Mouse (Mus musculus): ENCODE measurements around the gene Tox2.
A peak's percentile ranks its signal among the peaks of the same experiment; 100 is the strongest.

Gene Tox2

DNA sequence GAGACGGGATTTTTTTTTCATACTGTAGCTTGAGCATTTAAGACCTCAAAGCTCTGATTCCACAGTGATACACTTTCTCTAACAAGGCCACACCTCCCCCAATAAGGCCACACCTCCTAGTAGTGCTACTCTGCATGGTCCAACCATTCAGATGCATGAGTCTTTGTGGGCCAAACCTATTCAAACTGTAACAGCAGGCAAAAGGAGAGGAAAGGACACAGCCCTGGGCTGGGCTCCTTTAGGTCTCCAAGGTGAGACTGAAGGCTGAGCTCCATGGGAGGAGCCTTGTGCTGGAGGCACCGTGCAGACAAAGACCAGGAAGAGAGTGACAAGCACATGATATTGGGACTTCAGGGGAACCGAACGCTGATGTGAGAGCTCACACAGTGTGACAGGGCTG, 114.4 kb downstream of the Tox2 start:
- no peak for DNase-seq (ENCODE audit: low spot score)

DNA sequence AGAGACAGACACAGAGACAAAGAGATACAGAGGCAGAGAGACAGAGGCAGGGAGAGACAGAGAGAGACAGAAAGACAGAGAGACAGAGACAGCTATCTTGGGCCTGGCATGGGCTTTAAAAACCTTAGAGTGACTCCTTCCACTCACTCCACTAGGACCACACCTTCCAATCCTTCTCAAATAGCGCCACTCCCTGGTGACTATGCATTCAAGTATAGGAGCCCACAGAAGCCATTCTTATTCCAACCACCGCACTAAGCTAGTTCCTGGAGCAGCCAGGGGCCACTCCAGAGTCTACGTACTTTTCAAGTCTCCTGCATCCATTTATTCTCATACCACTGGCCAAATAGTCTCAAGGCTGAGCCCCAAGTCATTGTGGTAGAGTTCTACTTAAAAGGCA, 115.9 kb downstream of the Tox2 start:
- DNase-seq (ENCODE audit: low spot score): peak; percentile 50

DNA sequence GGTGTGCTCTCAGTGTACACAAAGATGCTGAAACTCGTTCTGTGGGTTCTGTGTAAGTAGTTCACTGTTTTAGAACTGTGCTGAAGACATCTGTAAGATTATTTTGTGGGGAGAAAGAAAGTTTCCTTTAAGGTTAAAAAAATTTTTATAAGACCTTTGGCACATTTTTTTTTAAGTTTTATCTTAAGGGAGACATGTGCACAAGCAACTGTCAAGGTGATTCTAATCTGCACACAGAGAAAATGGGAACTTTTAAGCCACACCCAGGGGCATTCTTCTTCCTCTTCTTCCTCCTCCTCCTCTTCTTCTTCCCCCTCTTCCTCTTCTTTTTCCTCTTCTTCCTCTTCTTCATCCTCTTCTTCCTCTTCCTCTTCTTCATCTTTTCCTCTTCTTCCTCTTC, 120.2 kb downstream of the Tox2 start:
- DNase-seq (ENCODE audit: low spot score): no peak

DNA sequence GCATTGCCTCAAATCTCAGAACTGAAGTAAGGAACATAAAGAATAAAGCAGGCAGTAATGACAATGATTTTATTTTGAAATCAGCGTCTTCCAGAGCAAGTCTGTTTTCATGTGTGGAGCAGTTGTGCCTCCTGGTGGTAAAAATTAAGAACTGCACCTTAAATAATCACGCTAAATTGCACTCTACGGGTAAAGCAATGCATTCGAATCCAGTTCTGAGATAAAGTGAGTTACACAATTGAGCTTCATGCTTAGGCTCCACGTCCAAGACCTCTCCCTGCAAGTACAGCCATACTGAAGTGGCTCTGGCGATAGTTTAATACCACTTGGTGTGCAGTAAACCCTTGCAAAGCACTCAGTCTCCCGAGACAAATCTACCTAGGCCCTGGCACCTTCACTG, 127.8 kb downstream of the Tox2 start:
- peak; percentile 72 for DNase-seq (ENCODE audit: low spot score)

DNA sequence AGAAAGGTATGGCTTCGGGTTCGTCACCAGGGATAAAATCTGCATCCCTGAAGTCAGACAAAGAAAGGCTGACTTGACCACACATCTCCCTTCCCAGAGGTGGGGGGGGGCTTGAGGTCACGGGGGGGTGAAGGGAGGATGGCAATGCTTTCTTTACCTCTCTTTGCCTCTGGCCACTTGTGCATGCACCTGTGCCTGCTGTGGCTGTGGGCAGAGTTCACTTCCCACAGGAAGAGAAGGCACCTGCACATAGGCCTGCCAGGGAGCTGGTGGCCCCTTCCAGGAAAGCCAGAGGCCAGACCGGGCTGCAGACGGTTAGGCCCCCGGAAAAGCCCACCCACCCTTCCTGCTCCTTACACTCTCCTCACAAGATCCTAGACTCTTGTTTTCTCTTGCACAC, 128.5 kb downstream of the Tox2 start:
- no peak for DNase-seq (ENCODE audit: low spot score)

DNA sequence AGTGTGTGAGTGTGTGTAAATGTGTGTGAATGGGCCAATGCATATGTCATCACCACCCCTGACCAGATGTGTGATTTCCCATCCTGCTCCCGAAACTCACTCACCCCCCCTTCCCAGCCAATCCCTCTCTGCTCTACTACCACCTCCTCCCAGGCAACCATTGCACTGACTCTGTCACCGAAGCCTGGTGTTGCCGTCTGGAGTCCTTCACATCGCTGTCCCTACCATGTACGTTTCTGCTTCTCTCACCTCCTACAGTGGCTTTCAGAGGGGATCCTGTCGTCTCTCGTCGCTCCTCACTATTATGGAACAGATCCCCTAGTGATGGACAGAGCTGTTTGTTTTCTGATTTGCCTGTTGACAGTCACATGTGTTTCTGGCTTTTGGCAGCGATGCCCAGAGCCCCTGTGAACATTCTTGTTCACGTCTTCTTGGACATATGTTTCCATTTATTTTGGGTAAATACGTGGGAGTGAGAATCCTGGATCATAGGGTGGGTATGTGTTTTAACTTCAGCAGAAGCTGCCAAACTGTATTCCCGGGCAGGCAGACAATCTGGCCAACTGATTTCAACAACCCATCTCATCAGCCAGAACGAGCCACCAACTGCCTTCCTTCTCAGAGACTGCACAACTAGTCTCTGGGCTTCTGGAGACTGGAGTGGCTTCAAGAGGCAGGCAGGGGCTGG, 129.6 kb downstream of the Tox2 start:
- DNase-seq (ENCODE audit: low spot score): no peak

DNA sequence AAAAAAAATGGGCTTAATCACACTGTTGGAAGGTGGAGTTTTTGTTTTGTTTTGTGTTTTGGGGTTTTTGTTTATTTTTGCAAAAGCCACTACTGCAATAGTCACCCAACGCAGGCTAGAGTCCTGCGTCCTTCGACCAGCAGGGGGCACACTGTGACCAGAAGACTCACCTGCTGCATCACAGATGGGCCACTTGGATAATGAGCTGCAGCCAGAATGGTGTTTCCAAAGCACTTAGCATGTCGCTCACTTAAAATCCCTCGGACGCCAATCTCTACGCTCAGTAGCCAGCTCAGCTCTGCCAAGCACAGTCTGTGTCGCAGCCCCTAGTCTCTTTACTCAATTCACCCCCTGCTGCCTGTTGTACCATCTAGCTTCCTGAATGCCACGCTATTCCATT, 137.3 kb downstream of the Tox2 start:
- peak; percentile 67 for DNase-seq (ENCODE audit: low spot score)

DNA sequence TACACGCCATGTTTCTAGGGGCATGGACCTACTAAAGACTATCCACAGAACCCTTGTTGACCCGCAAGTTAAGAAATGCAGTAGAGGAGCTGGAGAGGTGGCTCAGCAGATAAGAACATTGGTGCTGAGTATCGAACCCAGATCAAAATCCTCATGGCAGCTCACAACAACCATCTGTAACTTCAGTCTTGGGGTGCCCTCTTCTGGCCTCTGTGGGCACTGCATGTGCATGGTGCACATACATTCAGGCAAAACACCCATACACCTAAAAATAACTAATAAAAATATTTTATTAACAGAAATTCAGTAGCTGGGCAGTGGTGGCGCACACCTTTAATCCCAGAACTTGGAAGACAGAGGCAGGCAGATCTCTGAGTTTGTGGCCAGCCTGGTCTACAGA, 140.7 kb downstream of the Tox2 start:
- DNase-seq (ENCODE audit: low spot score): no peak

DNA sequence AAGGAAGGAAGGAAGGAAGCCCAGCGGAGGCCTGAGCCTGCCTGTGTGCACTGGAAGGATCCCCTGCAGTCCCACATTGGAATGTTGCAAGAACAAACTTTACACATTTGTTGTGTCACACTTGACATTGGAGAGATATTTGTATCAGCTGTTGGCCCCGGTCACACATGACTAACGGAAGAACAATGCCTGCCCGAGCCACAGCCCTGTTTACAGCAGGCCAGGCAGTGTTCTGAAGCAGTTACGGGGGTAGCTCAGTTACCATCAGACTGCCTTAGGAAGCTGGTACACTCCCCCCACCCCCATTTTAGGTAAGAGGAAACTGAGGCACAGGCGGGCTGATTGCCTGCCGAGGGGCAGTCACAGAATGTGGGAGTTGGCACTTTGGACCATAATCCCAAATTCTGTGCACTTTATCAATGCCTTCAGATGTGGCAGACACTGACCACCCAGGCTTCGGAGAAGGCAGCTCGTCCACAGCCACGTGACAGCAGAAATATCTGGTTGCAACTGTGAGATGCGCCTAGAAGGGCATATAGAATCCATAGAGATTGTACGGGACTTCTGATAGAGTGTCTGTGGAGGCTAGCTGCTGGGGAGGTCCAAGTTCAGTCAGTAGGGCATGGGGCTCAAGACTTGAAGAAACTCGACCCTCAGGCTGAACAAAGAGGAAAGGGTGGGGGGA, 142.2 kb downstream of the Tox2 start:
- no peak for DNase-seq (ENCODE audit: low spot score)

DNA sequence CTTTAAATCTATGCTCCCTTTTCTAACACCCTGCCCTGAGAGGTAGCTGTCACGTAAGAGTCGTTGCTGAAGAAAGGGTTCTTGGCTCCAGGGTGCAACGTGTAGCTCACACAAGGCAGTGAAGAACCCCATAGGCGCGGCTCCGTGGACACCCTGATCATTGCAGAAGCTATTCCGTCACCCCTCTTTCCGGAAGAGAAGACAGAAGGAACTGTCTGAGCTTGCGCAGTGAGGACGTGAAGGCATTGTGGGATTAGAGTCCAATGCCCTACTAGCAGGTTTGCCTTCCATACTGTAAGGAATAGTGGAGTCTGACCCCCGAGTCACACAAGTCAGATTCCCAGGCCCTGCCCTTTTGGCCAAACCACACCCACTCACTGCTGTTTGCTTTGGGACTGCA, 143.6 kb downstream of the Tox2 start:
- DNase-seq (ENCODE audit: low spot score): peak; percentile 89

DNA sequence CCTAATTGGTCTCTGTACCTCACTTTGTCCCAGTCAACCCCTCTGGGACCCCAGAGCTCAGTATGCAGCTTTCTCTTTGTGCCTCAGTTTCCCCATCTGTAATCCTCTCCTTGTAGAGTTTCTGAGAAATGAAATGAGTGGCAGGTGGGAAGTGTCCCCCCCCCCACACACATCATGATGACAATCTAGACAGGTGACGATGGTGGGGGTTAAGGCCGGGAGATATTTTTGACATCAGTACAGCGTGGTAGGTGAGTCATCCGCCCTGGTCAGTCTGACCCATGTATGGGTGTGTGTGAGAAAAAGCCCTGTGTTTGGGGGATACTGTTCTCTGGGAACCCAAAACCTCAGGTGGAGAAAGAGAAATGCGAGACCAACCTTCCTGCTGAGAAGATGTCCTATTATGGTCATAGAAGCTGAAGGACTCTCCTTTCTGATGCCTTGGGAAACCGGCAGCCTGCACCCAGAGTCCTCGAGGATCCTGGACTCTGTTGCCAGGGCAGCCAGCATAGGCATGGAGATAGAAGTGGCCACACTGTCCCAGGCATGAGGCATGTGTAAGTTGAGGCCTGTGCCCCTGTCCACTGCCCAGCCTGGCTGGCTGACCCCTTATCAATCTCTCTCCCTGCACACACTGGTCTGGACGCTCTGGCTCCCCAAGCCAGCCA, 144.7 kb downstream of the Tox2 start:
- no peak for DNase-seq (ENCODE audit: low spot score)

DNA sequence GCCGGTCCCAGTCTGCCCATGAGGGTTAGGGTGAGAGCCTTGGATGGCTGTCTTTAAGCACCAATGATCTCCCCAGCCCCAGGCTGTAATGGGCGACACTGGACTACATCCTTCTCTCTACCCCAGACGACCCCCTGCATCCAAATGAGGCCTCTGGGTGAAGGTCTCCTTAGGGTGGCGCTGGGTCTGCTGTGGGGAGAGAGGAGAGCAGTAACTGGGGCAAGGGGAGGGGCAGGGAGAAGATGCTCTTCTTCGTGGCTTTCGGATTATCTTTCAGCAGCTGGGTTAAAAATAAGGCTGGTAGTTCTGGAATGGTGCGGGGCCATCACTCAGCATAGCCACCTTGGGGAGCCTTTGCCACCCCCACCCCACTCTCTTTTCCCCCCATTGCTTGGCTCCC, 145.8 kb downstream of the Tox2 start:
- no peak for DNase-seq (ENCODE audit: low spot score)

DNA sequence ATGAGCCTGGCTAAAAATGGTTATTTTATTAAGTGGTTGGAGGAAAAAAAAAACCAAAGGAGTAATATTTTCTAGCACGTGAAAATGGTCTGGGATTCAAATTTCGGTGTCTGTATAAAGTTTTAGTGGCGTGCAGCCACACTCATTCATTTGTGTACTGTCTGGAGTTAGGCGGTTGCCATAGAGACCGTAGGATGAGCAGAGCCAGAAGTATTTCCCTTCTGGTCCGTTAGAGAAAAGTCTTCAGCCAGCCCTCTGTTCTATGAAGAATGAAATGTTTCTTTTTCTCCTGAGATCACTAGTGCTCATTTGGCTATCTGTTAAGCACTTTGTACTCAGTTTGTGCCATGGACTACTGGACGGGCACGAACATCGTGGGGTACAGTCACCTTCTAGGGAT, 146.5 kb downstream of the Tox2 start:
- DNase-seq (ENCODE audit: low spot score): peak; percentile 36

DNA sequence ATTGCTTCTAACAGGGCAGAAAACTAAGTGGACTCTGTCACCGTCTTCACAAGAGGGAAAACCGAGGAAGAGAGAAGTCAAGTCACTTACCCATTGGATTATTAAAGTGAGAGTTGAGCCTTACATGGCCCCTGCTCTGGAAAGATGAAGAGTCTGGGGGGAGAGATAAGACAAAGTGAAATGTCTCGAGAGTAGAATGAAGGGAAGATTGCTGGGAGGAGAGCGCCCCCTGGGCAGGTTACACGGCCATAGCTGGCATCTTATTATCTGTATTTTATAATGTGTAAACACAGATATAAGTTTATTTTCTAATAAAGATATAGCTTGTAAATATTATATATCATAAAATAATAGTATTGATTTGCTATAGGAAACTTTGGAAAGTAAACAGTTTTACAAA, 147.5 kb downstream of the Tox2 start:
- no peak for DNase-seq (ENCODE audit: low spot score)

DNA sequence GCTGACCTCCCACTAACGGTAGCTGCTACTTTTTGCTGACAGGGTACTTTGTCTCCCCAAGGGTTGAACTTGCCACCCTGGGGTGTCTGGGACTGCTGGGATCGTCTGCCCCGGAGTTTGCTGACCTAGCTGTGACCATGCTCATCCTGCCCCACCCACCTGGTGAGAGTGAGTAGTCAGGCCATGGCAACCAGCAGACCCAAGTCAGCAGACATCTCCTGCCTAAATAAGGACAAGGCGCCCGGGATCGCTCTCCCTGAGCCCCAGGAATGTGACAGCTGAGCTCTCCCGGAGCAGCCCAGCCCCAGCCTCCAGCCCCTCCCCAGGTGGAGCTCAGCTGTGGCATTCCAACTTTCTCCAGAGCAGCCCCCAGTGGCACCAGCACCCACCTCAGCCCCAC, 150.8 kb downstream of the Tox2 start:
- DNase-seq (ENCODE audit: low spot score): no peak

DNA sequence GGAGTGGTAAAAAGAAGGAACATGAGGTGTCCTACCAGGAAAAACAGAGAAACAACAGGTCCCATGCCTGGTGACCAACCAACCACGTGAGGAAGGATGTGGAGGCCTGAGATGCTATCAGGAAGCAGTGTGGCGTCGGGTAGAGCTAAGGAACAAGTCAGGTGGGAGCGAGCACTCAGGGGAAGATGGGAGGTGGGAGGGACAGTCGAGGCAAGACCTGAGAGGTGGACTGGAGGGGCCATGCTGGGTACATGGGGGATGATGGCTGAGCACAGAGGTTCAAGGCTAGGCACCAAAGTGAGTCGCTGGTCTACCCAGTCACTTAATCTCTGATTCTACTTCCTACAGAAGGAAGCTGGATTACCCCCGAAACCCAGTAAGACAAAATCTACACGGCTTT, 152.7 kb downstream of the Tox2 start:
- no peak for DNase-seq (ENCODE audit: low spot score)

DNA sequence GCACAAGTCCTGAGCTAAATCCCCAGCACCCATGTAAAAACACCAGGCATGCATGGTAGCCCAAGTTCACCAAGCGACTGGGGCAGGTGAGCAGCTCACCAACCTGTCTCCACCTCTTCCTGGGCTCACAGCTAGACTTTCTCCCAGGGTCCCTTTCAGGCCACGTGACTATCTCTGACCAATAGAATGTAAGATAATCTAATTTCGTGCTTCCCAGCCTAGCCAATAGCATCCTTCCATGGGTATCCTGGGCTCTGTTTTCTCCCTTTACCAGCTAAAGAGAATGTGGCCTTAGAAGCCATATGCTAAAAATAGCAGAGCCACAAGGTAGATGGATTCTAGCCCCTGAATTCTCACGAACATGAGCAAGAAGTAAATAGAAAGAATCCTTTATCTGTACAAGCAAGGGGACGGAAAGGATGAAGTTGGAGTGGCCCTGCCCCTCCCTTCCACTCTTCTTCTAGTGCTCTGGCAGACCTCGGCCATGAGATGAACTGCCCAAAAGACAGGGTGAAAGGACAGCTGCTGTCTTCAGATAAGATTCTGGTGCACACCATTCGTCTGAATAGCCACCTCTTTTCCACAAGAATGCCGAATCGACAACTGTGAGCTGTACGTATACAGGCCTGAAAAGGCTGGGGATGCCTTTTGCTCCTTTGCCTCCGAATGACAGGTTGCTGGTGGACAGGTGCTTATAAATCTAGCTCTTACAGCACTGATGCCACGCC, 153.4 kb downstream of the Tox2 start:
- DNase-seq (ENCODE audit: low spot score): no peak

DNA sequence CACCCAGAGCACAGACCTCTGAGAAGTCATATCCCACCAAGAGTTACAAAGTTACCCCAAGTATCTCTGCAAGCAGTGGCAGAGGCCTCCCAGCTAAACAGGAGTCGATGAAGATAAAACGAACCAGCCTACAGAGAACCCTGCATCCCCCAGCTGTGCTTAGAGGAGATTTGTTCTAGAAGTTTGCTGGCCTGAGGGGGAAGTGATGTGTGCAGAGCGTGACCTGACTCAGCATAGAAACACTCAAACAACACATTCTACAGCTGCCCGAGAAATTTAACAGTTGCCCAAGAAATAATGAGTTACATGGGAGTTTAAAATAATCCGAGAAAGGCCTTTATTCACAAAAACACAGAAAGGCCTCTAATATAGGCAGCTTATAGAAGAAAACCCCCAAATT, 155.7 kb downstream of the Tox2 start:
- DNase-seq (ENCODE audit: low spot score): no peak

DNA sequence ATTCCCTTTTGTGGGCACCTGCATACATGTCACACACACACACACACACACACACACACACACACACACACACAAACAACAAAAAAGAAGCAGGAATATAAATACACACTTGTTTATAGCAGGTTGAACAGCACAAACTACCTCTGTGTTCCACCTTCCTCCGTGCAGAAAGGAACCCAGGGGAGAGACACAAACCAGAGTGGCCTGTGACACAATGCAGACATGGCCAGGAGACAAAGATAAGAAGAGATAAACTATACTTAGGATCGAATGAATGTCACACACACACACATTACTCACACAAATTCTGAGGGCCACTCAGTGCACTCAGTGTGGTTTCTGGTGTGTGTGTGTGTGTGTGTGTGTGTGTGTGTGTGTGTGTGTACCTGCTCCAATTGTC, 156.3 kb downstream of the Tox2 start:
- DNase-seq (ENCODE audit: low spot score): peak; percentile 28

DNA sequence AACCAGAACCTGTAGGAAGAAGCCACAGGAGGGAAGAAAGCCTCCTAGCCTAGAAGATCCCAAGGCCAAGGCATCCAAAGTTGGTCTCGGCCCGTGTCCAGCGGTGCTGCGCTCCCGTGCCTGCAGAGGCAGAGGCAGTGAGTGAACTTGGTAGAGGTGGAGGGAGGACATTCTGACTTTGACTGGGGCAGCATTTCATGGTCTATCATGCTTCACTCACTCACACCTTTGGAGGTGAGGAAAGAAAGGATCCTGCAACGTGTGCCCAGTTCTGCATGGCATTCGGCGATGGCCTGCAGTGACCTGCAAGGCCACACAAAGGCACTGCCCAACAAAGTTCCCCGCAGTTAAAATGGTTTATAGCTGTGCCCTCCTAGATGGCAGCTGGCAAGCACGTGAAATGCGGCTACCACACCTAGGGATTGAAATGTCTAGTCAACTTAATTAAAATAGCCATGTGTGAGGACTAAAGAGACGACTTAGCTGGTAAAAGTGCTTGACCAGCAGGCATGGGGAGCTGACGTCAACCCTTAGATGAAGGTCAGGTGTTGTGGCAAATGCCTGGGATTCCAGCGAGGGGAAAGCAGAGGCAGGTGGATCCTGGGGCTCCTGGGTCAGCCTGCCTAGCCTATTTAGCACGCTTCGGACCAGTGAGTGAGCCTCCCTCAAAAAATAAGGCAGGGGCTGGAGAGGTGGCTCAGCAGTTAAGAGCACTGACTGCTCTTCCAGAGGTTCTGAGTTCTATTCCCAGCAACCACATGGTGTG, 158.1 kb downstream of the Tox2 start:
- no peak for DNase-seq (ENCODE audit: low spot score)

DNA sequence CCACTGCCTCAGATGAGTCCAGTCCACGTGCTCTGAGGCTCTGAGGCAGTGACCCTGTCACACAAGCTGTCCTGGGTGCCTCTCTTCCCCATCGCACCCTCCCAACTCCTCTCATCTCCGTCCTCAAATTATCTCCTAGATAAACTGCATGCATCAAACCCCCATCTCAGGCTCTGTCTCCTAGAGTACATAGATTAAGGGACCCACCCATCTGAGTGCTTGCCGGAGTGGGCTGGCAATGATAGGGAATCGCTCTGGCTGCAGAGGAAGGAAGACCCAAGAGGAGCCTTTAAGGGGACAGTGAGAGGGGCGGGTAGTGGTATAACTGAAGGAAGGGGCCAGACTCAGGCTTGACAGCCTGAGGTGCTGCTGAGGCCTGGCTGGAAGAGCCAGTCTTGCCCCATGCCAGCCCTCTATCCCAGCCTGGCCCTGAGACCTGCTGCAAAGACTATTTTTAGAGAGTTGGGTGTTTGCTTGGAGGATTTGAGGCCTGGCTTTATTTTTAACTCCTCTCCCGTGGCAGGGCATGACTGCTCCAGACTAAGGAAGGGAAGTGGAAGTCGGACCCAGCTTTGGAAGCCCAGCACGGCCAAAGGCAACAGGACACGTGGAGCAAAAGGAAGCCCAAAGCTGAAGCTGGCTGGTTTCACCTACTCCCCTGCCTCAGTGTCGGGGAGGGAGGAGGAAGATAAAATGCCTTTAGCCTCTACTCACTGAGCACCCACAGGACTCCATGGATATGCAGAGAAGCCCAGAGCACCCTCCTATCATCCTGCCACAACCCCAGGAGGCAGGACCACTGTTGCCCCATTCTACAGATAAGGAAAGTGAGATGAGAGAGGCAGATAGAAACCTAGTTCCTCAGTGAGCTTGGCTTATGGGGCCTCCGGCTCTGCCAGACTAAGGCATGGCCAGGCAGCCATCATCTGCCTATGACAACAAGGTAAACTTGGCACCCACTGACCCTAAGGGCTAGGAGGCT, 160.3 kb downstream of the Tox2 start:
- no peak for DNase-seq (ENCODE audit: low spot score)

All from MN1 (cell line).